Mouse (Mus musculus) leukemia stem cell, adult 10-12 weeks (primary cell): ENCODE results near the gene Eif2s1. TPM values are rescaled to one million over a fixed set of nuclear protein-coding genes. Genes with fewer than 3 reads are reported as not detected.

Experiments used
- polyA plus RNA-seq: library from polyadenylated mRNA; stranded (reverse); fragments of >175 nt; gene quantifications from 2 replicates; pipeline ENCODE4 v1.2.3, GENCODE M21; 2012; ENCODE audit warnings: low replicate concordance

The Eif2s1 gene
- 3.8 and 24.2 TPM in 2 replicates for polyA plus RNA-seq

DNA sequence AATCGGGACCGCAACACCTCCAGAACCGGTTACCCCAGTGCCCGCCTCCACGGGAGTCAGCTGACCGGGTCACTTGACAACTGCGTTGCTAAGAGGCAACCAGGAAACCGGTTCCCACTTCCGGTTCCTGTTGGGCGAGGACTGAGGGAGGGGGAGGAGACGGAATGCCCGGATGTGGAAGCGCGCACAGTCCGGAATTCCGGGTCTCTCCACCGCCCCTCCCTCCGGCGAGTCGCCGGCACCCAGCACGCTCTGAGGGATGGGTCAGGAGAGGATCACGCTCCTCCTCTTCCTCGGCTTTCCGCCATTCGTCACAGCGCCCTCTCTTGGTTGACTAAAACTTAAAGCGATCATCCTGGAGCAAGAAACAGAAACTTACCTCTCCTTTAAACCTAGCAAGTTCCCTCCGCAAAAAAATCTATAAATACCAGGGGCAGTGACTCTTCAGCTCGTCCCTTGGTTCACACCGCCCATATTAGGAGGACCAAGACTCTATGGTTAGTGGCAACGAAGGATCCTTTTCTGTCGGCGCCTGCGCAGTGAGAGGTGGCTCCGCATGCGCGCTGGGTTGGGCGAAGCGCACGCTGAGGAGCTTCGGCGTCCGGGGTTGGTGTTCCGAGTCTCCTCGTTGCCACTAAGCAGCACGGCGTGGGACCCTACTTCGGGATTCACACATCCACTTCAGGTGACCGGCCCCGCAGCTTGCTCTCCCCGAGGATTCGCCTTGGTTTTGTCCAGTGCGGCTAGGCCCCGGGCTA, at the start of gene Eif2s1, which contains the start of gene Atp6v1d:
Gene Eif2s1 (plus strand): TSS at position 324 of the 758 bp plus-strand sequence.
Gene Atp6v1d (minus strand): TSS at position 143 of the 758 bp plus-strand sequence.

DNA sequence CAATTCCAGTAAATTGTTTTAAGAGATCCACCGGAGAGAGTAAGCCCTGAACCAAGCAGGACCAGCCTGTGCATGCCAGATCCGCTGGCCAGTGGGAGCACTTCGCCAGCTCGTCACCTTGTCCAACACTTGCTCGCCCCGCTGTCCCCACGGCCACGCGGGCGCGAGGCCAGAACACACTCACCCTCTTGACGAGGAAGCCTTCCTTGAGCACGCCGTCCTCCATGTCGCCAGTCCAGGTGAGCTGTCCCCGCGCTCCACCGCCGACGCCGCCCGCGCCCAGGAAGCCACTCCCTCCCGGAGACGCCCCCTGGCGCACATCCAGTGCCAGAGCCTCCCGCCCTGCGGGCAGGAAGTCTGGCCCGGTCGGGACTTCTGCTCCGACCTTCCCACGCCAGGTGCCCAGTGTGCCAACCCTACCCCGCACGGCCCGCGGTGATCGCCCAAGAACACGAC, 45.1 kb downstream of the Eif2s1 start, which contains the start of gene Plek2:
Gene Plek2 (minus strand): TSS at position 258 of the 456 bp plus-strand sequence.

Other genes with a start within 250 kb of the Eif2s1 start
- 0.11 TPM in 1 of 2 replicates, not detected in the other for gene Fam71d, start 170.3 kb upstream of the Eif2s1 start, polyA plus RNA-seq
- gene Mpp5, start 112.9 kb upstream of the Eif2s1 start, polyA plus RNA-seq: 0.05 and 0.25 TPM in 2 replicates
- 1.4 and 6.1 TPM in 2 replicates for gene Atp6v1d, start 181 bp upstream of the Eif2s1 start, polyA plus RNA-seq
- 1.5 and 22.3 TPM in 2 replicates for gene Plek2, start 45.1 kb downstream of the Eif2s1 start, polyA plus RNA-seq
- 9.6 and 13.4 TPM in 2 replicates for gene Tmem229b, start 145.8 kb downstream of the Eif2s1 start, polyA plus RNA-seq
- 0.09 and 0.20 TPM in 2 replicates for gene Plekhh1, start 167.3 kb downstream of the Eif2s1 start, polyA plus RNA-seq
- 2.7 and 9.8 TPM in 2 replicates for gene Pigh, start 227.8 kb downstream of the Eif2s1 start, polyA plus RNA-seq